Mouse (Mus musculus) neutrophil, adult 59 days (primary cell): Measurements from ENCODE around the gene Arfip1. TPM values are rescaled to one million over a fixed set of nuclear protein-coding genes. Genes with fewer than 3 reads are reported as not detected.

Source experiments
- total RNA-seq, 2 experiments: library from RNA; stranded (reverse); gene quantifications; 1 replicate in 1 of 2; 2 replicates in 1 of 2; pipeline ENCODE4 v1.2.4; 2023

The Arfip1 gene
- 10 to 100 TPM; 38.2 to 42.4 TPM for total RNA-seq

DNA sequence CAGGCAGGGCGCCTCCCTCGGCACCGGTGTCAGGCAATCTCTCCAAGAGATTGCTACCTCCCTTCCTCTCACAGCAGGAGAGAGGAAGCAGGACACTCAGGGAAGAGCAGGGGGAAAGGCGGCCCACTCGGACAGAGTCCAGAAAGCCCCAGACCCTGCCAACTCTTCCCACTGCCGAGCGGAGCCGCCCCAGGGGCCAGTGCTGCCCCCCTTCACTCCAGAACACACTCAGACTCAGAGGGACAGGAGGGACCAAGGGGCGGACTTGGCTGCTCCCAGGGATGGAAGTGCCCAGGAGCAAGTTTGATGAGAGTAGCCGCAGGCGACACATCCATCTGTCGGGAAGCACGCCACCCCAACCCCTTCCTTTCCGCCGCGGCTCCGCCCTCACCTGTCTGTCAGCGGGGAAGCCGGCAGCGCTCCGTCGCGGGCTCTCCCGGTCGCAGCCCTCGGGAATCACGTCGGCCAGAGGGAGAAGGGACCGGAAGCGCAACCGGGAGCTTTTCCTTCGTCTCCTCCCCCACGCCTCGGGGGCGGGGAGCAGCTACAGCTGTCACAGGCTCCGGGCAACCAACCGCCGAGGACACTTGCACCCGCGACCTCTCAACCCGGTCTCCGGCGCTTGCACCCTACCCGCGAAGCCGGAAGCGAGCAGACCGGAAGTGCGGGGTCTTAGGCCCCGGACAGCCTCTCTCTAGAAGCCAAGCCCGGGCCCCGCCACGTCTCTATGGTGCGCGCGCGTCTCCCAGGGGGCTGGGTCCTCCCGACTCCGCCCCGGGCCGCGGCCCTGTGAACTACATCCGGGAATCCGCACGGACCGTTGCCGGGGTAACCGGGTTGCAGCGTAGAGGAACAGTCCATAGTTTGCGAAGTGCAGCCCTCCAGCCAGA lies at the start of gene Arfip1:
TSS of gene Arfip1 (minus strand) at position 603 of the 890 bp plus-strand sequence.

DNA sequence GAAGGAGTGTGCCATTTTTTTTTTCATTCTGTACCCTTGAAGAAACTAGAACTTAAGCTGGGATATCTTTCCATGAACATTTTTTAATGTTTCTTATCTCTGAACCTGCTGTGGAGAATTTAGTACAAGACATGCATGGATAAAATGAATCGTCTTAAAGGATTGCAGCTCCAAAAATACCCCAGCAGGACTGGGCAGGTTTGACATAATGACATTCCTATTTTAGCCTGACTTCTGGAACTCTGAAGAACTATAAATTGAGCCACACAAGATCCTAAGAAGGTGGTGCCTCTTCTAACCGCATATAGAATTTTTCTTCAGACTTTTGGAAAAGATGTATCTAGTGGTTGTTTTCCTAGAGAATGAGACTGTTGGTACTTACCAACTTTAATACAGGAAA lies 10.8 kb upstream of the Arfip1 start, which contains the start of gene Tigd4:
TSS of gene Tigd4 (plus strand) at position 301 of the 400 bp plus-strand sequence.

DNA sequence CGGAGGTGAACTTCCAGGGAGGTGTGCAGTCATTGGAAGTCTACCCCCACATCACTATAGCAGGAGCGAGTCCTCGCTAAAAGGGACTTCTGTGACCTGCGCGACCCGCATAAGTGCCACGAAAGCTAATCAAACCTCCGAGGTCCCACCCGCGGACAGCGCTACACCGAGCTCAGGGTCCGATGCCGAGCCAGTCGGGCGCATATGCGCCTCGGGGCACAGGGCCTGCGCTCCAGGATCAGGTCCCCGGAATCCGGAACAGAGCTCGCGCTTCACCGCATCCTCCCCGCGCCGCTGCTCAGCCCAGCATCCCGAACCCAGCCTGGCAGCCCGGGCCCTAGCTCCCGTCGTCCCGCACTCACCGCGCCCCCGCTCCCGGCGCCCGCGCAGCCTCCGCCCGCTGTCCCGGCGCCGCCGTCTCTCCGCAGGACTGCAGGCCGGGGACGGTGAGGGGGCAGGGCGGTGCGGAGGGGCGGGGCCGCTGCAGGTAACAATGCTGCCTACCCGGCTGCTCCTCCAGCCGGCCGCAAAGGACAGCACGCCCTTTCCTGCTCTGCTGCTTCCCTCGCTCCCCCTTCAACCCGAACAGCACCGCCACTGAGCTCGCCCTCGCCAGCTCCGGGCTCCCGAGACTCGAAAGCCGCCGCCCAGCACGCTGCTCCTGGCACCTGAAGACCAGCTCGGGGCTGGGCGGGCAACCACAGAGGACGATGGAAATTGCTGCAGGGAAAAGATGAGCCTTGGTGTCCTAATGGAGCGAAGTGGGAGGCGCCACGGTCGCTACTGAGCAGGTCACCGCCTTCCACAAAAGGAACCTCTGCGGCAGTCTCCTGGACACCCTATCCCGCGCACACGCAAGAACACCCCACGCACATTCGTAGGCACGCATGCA lies 102.2 kb downstream of the Arfip1 start, which contains the start of gene Fhdc1:
TSS of gene Fhdc1 (minus strand) at position 424 of the 892 bp plus-strand sequence.

Other genes with a start within 250 kb of the Arfip1 start
- gene Fhdc1, start 102.2 kb downstream of the Arfip1 start, total RNA-seq = 1 to 10 TPM; 1.4 to 4.2 TPM
- under 1 TPM in 1 of 2 experiments, not detected in 1; 0.09 TPM for gene Tigd4, start 10.9 kb upstream of the Arfip1 start, total RNA-seq
- 100 to 1,000 TPM; 167 to 178 TPM for gene Tmem154, start 83.6 kb upstream of the Arfip1 start, total RNA-seq
- 10 to 100 TPM; 17.9 to 19.3 TPM for gene Fbxw7, start 232.6 kb upstream of the Arfip1 start, total RNA-seq